Mouse (Mus musculus) megakaryocyte, embryonic 14.5 days (primary cell): ENCODE data around the gene Aspdh. TPM values are rescaled to one million over a fixed set of nuclear protein-coding genes. Genes with fewer than 3 reads are reported as not detected.

Experiments used
- H3K27me3 ChIP-seq: replicated peaks from 2 replicates; pipeline ENCODE3; 2012; ENCODE audit warnings: inconsistent platforms
- H3K36me3 ChIP-seq: replicated peaks from 2 replicates; pipeline ENCODE3; 2012; ENCODE audit warnings: low read length, inconsistent platforms, mixed read lengths
- H3K4me1 ChIP-seq: 2 replicates; pipeline ENCODE4 v1.6.1; 2012; ENCODE audit warnings: inconsistent platforms
- H3K4me3 ChIP-seq: replicated peaks from 2 replicates; pipeline ENCODE3; 2012; ENCODE audit warnings: moderate library complexity, mild to moderate bottlenecking, inconsistent platforms
- H3K9me3 ChIP-seq: 2 replicates; pipeline ENCODE4 v1.6.1; 2012; ENCODE audit warnings: inconsistent platforms
- FLI1 ChIP-seq: IDR thresholded peaks from 2 replicates; pipeline ENCODE4 v1.6.1; 2012; ENCODE audit warnings: low read length, inconsistent platforms, mixed read lengths
- GATA1 ChIP-seq: IDR thresholded peaks from 3 replicates; pipeline ENCODE4 v1.6.1; 2012; ENCODE audit warnings: mixed read lengths, low read length, inconsistent platforms, borderline replicate concordance
- polyA plus RNA-seq: library from polyadenylated mRNA; stranded (reverse); fragments of >175 nt; gene quantifications from 2 replicates; pipeline ENCODE4 v1.2.3, GENCODE M21; 2012; ENCODE audit warnings: low replicate concordance; ENCODE audit not compliant: insufficient read depth

Aspdh gene
- polyA plus RNA-seq, 1 experiment: not detected

DNA sequence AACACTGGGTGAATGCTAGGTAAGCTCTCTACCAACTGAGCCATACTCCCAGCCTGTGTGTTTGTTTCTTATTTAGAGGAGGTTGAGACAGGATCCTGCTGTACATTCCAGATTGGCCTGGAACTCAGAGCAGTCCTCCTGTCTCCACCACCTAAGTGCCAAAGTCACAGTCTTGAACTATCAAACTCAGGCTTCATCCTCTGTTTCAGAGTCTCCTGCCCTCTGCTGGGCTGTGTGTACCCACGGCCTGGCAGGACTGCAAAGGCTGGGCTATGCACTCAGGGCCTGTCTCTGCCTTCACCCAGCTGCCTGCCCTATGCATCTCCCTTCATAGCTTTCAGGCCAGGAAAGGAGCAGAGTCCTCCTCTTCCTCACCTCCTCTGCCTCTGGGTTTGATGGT lies 28.9 kb upstream of the Aspdh start:
- no peak for TF ChIP-seq GATA1
- no peak for TF ChIP-seq FLI1
- H3K9me3 ChIP-seq: no peaks in the 10 kb centered on the region
- no peaks in the 10 kb centered on the region for H3K36me3 ChIP-seq
- no peak overlapping the region for H3K4me3 ChIP-seq
- peaks cover 87% of the 10 kb centered on the region for H3K27me3 ChIP-seq
- no peaks in the 10 kb centered on the region; the same call in 1 of the 2 replicates for H3K4me1 ChIP-seq

DNA sequence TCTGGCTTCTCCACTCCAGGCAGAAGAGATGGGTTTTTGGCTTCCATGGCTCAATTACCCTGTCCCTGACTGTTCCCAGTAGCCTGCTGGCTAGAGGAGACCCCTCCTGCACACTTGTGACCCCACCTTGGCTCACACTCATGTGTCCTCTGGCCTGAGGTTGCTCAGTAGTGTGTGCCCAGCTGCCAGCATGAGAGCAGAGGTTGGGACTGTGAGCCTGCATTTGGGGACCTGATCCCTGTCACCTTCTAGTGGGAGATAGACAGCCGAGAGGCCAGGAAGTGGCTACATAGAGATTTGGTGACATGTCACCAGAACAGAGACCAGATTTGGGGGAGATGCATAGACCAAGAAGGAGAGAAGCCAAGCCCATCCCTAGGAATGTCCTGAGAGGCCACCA lies 28.0 kb upstream of the Aspdh start:
- Histone ChIP-seq H3K4me1 (peaks cover 6% of the 10 kb centered on the region), H3K4me3 (no peak overlapping the region), H3K9me3 (no peaks in the 10 kb centered on the region), H3K36me3 (no peaks in the 10 kb centered on the region), H3K27me3 (peaks cover 87% of the 10 kb centered on the region)
- no peak for TF ChIP-seq FLI1
- no peak for TF ChIP-seq GATA1

DNA sequence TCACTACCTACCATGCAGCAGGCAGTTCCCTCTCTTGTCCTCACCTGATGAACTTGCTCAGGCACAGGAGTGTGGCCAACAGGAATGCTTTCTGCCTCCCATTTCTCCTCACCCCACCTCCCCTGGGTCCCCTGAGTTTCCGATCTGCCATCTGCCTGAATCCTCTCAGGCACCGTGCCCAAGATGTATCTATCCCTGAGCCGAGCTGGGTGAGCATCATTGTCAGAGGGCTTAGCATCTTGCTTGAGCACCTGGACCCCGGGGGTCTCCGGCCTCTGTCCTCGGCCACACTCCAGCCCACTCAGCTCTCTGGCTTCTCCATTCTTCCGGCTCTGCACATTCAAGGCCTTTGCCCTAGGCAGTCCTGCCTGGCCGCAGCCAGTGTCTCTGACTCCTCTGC lies 27.3 kb upstream of the Aspdh start:
- no peak for TF ChIP-seq GATA1
- TF ChIP-seq FLI1: no peak
- peaks cover 11% of the 10 kb centered on the region for H3K4me1 ChIP-seq
- H3K27me3 ChIP-seq: peaks cover 88% of the 10 kb centered on the region
- H3K36me3 ChIP-seq: no peaks in the 10 kb centered on the region
- no peak overlapping the region for H3K4me3 ChIP-seq
- H3K9me3 ChIP-seq: no peaks in the 10 kb centered on the region

DNA sequence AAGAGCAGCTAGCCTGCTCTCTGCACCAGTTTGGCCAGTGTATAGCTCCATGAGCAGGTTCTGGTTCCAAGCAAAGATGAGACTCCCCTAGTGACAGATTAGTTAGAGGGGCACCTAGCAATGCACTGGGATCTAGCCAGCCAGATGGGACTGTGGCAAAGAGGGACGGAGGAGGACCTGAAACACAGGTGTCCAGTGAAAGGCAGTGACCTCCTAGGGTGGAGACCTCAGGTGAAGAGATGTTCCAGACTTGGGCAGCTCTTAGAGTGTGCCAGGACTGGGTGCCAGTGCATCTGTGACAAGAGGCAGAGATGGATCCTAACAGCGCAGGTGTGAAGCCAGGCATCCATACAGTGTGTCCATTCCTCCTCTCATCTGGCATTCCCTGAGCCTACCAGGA lies 25.5 kb upstream of the Aspdh start:
- Histone ChIP-seq H3K4me3 (no peak overlapping the region), H3K27me3 (peaks cover 91% of the 10 kb centered on the region), H3K9me3 (no peaks in the 10 kb centered on the region)

DNA sequence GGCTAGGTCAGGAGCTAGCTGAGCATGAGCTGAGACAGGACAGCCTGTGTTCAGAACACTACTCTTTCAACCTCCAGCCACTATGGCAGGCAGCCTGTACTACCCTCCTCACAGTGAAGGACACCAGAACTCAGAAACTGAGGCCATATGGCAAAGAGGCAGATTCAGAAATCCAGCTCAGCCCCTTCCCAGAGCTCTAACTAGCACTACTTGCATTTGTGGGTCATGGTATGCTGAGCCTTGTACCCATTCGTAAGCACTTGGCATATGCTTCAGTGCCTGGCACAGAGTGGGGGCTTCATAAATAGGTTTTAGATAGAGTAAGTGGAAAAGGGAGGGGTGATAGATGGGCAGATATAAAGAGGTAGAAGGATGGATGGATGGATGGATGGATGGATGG lies 24.7 kb upstream of the Aspdh start:
- Histone ChIP-seq H3K9me3 (no peaks in the 10 kb centered on the region), H3K4me1 (peaks cover 25% of the 10 kb centered on the region), H3K27me3 (peaks cover 91% of the 10 kb centered on the region), H3K4me3 (no peak overlapping the region), H3K36me3 (no peaks in the 10 kb centered on the region)
- no peak for TF ChIP-seq FLI1
- no peak for TF ChIP-seq GATA1

More for the DNA sequence above, 25.5 kb upstream of the Aspdh start:
- TF ChIP-seq FLI1 (no peak), GATA1 (no peak)
- no peaks in the 10 kb centered on the region for H3K36me3 ChIP-seq
- peaks cover 17% of the 10 kb centered on the region for H3K4me1 ChIP-seq

DNA sequence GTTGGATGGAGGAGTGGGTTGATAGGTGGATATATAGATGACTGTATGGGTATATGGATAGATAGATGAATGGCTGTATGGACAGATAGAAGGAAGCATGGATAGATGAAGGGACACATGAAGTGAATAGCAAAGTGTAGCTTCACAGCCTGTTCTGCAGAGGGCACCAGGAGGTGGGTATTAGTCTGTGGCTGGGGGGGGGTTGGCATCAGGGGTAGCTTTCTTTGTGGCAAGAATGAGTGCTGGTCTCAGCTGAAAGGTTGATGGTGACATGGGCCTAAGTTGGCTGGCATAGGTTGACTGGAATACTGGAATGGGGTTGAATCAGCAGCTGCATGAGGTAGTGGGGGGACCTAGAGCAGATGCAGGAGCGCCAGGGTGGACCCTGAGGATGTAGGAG lies 24.0 kb upstream of the Aspdh start:
- H3K27me3 ChIP-seq: peaks cover 91% of the 10 kb centered on the region
- no peaks in the 10 kb centered on the region for H3K36me3 ChIP-seq
- no peak for TF ChIP-seq FLI1
- no peak for TF ChIP-seq GATA1
- no peaks in the 10 kb centered on the region for H3K9me3 ChIP-seq
- H3K4me1 ChIP-seq: peaks cover 26% of the 10 kb centered on the region
- H3K4me3 ChIP-seq: no peak overlapping the region

DNA sequence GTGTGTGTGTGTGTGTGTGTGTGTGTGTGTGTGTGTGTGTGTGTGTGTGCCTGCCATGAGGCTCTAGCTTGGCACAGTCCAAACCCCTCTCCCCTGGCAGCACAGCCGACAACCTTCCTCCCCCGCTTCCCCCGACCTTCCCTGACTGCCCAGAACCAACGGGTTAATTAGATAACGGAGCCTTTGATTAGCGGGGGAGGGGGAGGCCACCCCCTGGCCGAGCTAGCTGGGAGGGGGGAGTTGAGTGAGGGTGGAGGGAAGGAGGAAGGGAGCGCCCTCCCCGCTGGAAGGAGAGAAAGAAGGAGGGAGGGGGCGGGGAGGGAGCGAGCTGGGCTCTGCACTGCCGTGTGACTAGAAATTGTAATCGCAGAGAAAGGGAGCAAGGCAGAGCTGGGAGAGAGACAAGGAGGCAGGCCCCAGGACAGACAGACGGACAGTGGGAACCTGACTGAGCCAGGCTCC lies 23.5 kb upstream of the Aspdh start:
- Histone ChIP-seq H3K36me3 (no peaks in the 10 kb centered on the region), H3K4me3 (peak overlapping the region; percentile 28), H3K4me1 (peaks cover 26% of the 10 kb centered on the region), H3K9me3 (no peaks in the 10 kb centered on the region), H3K27me3 (peaks cover 92% of the 10 kb centered on the region)
- no peak for TF ChIP-seq GATA1
- no peak for TF ChIP-seq FLI1

DNA sequence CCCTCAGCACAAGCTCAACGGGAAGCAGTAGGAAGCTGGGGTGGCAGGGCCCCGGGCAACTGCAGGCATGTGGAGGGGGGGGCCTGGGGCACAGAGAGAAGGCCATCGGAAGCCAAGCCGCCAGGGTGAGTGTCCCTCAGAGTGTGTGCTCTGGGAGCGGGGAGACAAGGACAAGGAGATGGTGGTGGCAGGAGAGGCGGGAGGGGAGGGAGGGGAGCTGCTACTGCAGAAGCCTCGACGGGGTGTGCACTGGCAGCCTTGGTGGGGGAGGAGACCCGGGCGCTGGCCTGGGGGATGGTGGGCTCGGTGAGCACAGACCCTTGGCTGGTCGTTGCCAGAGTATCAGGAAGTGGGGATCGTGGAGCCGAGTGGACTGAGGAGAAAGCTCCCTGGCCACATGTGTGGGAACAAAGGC lies 22.8 kb upstream of the Aspdh start:
- Histone ChIP-seq H3K4me1 (peaks cover 26% of the 10 kb centered on the region), H3K36me3 (no peaks in the 10 kb centered on the region), H3K9me3 (no peaks in the 10 kb centered on the region), H3K27me3 (peaks cover 93% of the 10 kb centered on the region), H3K4me3 (no peak overlapping the region)
- no peak for TF ChIP-seq FLI1
- TF ChIP-seq GATA1: no peak

DNA sequence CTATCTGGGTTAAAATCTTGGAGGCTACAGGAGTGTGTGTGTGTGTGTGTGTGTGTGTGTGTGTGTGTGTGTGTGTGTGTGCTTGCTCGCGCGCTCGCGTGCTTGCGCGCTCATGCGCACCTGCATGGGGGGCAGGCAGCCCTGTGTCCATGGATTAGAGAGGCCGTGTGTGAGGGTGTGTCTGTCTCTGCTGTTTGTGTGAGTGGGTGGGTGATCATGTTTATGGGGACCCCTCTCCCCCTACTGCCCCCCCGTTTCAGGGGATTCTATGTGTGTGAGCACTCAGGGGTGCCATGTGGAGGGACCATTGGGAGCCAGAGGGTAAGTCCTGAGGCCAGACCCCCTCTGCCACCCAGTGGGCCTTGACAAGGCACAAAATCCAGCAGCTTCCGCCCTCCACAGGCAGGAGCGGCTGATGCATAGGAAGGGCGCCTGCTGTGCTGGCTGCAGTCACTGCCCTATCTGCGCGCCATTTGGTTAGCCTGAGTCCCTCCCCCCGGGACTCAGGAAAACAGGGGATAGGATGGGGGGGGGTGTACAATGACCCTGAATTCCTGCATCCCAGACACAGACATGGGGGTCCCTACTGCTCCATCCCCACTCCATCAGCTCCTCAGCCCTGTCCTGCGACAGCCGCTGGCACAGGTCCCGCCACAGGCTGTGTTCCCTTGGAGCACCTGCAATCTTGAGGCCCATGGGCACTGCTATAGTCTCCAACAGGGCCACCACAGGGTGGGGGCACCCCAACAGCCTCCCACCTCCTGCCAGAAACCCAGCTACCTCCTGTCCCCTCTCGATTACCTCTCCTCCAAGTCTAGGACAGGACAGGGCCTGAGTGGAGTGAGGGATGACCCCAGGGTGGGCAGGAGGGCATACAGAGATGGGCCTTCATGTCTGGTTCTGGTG lies 21.7 kb upstream of the Aspdh start:
- no peak for TF ChIP-seq GATA1
- no peak for TF ChIP-seq FLI1
- no peak overlapping the region for H3K4me3 ChIP-seq
- H3K9me3 ChIP-seq: no peaks in the 10 kb centered on the region
- no peaks in the 10 kb centered on the region for H3K36me3 ChIP-seq
- H3K4me1 ChIP-seq: peaks cover 26% of the 10 kb centered on the region
- peaks cover 92% of the 10 kb centered on the region for H3K27me3 ChIP-seq

DNA sequence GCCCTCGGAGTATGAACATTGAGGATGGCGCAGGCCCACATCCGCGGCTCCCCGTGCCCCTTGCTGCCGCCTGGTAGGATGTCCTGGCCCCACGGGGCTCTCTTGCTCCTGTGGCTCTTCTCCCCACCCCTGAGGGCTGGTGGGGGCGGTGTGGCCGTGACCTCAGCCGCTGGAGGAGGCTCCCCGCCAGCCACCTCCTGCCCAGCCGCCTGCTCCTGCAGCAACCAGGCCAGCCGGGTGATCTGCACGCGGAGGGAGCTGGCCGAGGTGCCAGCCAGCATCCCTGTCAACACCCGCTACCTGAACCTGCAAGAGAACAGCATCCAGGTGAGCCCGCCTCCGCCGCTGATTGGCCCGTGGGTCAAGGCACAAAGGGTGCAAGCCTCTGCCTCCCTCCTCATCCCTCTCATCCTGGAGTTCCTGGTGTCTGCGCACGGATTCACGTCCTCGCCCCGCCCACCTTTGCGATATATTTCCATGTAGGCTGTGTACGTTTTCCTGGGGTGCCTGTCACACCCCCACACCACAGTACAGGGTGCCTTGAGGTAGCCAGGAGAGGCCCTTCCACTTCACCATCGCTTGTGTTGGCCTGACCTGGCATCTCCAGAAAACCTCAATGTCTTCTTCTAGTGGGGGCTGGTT lies 20.2 kb upstream of the Aspdh start:
- Histone ChIP-seq H3K9me3 (no peaks in the 10 kb centered on the region), H3K27me3 (peaks cover 94% of the 10 kb centered on the region)

DNA sequence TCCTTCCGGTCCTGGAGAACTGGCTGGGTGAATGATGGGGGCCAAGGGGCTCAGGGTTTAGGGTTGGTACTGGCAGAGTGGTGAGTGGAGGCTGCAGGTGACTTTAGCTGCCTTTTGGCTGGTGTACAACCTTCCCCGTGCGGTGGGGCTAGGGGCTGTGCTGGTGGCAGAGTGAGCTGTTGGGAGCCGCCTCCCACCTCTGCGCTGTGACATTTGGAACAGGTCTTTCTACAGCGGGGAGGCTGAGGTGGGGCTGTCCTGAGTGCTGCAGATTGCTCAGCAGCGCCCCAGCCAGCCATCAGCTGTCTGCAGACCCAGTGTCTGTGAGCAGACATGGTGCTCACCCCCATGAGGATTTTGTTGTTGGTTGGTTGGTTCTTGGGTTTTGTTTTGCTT lies 19.7 kb upstream of the Aspdh start:
- H3K9me3 ChIP-seq: no peaks in the 10 kb centered on the region
- no peak overlapping the region for H3K4me3 ChIP-seq
- peaks cover 90% of the 10 kb centered on the region for H3K27me3 ChIP-seq
- no peak for TF ChIP-seq GATA1
- H3K4me1 ChIP-seq: peaks cover 26% of the 10 kb centered on the region
- H3K36me3 ChIP-seq: no peaks in the 10 kb centered on the region

More for the DNA sequence above, 20.2 kb upstream of the Aspdh start:
- TF ChIP-seq GATA1 (no peak), FLI1 (no peak)
- H3K4me3 ChIP-seq: no peak overlapping the region
- no peaks in the 10 kb centered on the region for H3K36me3 ChIP-seq
- H3K4me1 ChIP-seq: peaks cover 26% of the 10 kb centered on the region
